Mouse (Mus musculus) MEL (cell line): ENCODE results near the gene Slc12a6. TPM values are rescaled to one million over a fixed set of nuclear protein-coding genes. Genes with fewer than 3 reads are reported as not detected.

Source experiments
- DNase-seq: peaks from one replicate; pipeline ENCODE4 v3.0.0; 2011; ENCODE audit warnings: low read depth, low spot score
- H3K27ac ChIP-seq: 2 replicates; pipeline ENCODE4 v1.5.1; 2012; ENCODE audit warnings: low read depth, mild to moderate bottlenecking, control low read depth, low read length, moderate library complexity; ENCODE audit not compliant: control insufficient read depth
- H3K27me3 ChIP-seq, 2 experiments: fragments of 150-350 bp in 1 of 2; sonication (generic) in 1 of 2; 2 replicates each; pipeline ENCODE4 v1.6.1; 2012; ENCODE audit warnings: low read length in 2 of 2, mild to moderate bottlenecking in 2 of 2, improper control_type of control experiment in 1 of 2, moderate library complexity in 1 of 2; ENCODE audit not compliant: insufficient read depth in 2 of 2, control insufficient read depth in 1 of 2
- H3K36me3 ChIP-seq, 2 experiments: 2 replicates each; pipeline ENCODE4 v1.6.1; 2012 to 2014; ENCODE audit warnings: low read length in 2 of 2, improper control_type of control experiment in 1 of 2, inconsistent platforms in 1 of 2, mild to moderate bottlenecking in 1 of 2; ENCODE audit not compliant: insufficient read depth in 2 of 2, control insufficient read depth in 1 of 2
- H3K4me1 ChIP-seq, 2 experiments: fragments of 150-350 bp in 1 of 2; sonication (generic) in 1 of 2; 2 replicates each; pipeline ENCODE4 v1.6.1; 2012; ENCODE audit warnings: low read length in 2 of 2, improper control_type of control experiment in 1 of 2, mild to moderate bottlenecking in 1 of 2; ENCODE audit not compliant: insufficient read depth in 2 of 2, control insufficient read depth in 1 of 2
- H3K4me3 ChIP-seq, 2 experiments: fragments of 150-350 bp in 1 of 2; sonication (generic) in 1 of 2; 2 replicates each; pipeline ENCODE4 v1.5.1; 2012; ENCODE audit warnings: low read depth in 2 of 2, low read length in 2 of 2, mild to moderate bottlenecking in 2 of 2, moderate library complexity in 2 of 2, control low read depth in 1 of 2, improper control_type of control experiment in 1 of 2; ENCODE audit not compliant: control insufficient read depth in 1 of 2, insufficient read depth in 1 of 2
- H3K79me2 ChIP-seq: 2 replicates; pipeline ENCODE4 v1.6.1; 2012; ENCODE audit warnings: mild to moderate bottlenecking, low read length, moderate library complexity; ENCODE audit not compliant: control insufficient read depth, poor library complexity, insufficient read depth
- H3K9ac ChIP-seq: 2 replicates; pipeline ENCODE4 v1.6.1; 2012; ENCODE audit warnings: low read depth, mild to moderate bottlenecking, control low read depth, low read length, moderate library complexity; ENCODE audit not compliant: control insufficient read depth, poor library complexity, severe bottlenecking
- H3K9me3 ChIP-seq: fragments of 150-350 bp; sonication (generic); replicated peaks from 2 replicates; pipeline ENCODE4 v1.6.1; 2012; ENCODE audit warnings: mild to moderate bottlenecking, low read length, improper control_type of control experiment, moderate library complexity; ENCODE audit not compliant: insufficient read depth
- CHD1 ChIP-seq: IDR thresholded peaks from 2 replicates; pipeline ENCODE4 v1.6.1; 2012; ENCODE audit warnings: low read depth, mild to moderate bottlenecking, inconsistent platforms, low read length, improper control_type of control experiment
- CTCF ChIP-seq, 3 experiments: IDR thresholded peaks in 2 of 3; conservative IDR thresholded peaks in 1 of 3; 2 replicates each; pipeline ENCODE4 v1.5.1; 2011 to 2012; ENCODE audit warnings: low read length in 3 of 3, low read depth in 2 of 3, mild to moderate bottlenecking in 2 of 3, improper control_type of control experiment in 1 of 3, inconsistent platforms in 1 of 3, mixed read lengths in 1 of 3, moderate library complexity in 1 of 3; ENCODE audit not compliant: control insufficient read depth in 1 of 3, insufficient read depth in 1 of 3, poor library complexity in 1 of 3, severe bottlenecking in 1 of 3
- E2F4 ChIP-seq: IDR thresholded peaks from 2 replicates; pipeline ENCODE4 v1.6.1; 2011; ENCODE audit warnings: low read depth, low read length, improper control_type of control experiment, borderline replicate concordance
- ELF1 ChIP-seq: IDR thresholded peaks from 2 replicates; pipeline ENCODE4 v1.6.1; 2014; ENCODE audit warnings: low read depth, mild to moderate bottlenecking, inconsistent platforms, low read length, improper control_type of control experiment, moderate library complexity
- EP300 ChIP-seq, 2 experiments: IDR thresholded peaks; 2 replicates each; pipeline ENCODE4 v1.6.1; 2011; ENCODE audit warnings: improper control_type of control experiment in 2 of 2, low read length in 2 of 2, low read depth in 1 of 2, mild to moderate bottlenecking in 1 of 2
- ETS1 ChIP-seq: IDR thresholded peaks from 2 replicates; pipeline ENCODE4 v1.6.1; 2012; ENCODE audit warnings: low read depth, mild to moderate bottlenecking, inconsistent platforms, low read length, improper control_type of control experiment, moderate library complexity
- GABPA ChIP-seq: IDR thresholded peaks from 2 replicates; pipeline ENCODE4 v1.6.1; 2012; ENCODE audit warnings: low read depth, mild to moderate bottlenecking, inconsistent platforms, low read length, improper control_type of control experiment, moderate library complexity
- GATA1 ChIP-seq: IDR thresholded peaks from 2 replicates; pipeline ENCODE4 v1.6.1; 2011; ENCODE audit warnings: low read depth, low read length, improper control_type of control experiment
- HCFC1 ChIP-seq: IDR thresholded peaks from 2 replicates; pipeline ENCODE4 v1.6.1; 2012; ENCODE audit warnings: low read depth, mild to moderate bottlenecking, inconsistent platforms, low read length, improper control_type of control experiment, moderate library complexity
- JUND ChIP-seq: IDR thresholded peaks from 2 replicates; pipeline ENCODE4 v1.6.1; 2011; ENCODE audit warnings: low read depth, mild to moderate bottlenecking, improper control_type of control experiment, low read length
- KAT2A ChIP-seq: conservative IDR thresholded peaks from 2 replicates; pipeline ENCODE4 v1.6.1; 2012; ENCODE audit warnings: low read depth, low read length, improper control_type of control experiment, inconsistent platforms
- MAFK ChIP-seq: IDR thresholded peaks from 2 replicates; pipeline ENCODE4 v1.6.1; 2011; ENCODE audit warnings: low read depth, mild to moderate bottlenecking, low read length, improper control_type of control experiment, borderline replicate concordance
- MAX ChIP-seq: IDR thresholded peaks from 2 replicates; pipeline ENCODE4 v1.6.1; 2011; ENCODE audit warnings: low read length, improper control_type of control experiment
- MAZ ChIP-seq: IDR thresholded peaks from 2 replicates; pipeline ENCODE4 v1.6.1; 2012; ENCODE audit warnings: low read depth, mild to moderate bottlenecking, inconsistent platforms, low read length, improper control_type of control experiment
- MEF2A ChIP-seq: IDR thresholded peaks from 2 replicates; pipeline ENCODE4 v1.6.1; 2014; ENCODE audit warnings: low read depth, mild to moderate bottlenecking, inconsistent platforms, low read length, improper control_type of control experiment; ENCODE audit not compliant: poor library complexity, insufficient replicate concordance, severe bottlenecking; ENCODE audit errors: extremely low read depth
- MXI1 ChIP-seq: IDR thresholded peaks from 2 replicates; pipeline ENCODE4 v1.6.1; 2011; ENCODE audit warnings: mild to moderate bottlenecking, low read depth, low read length, improper control_type of control experiment
- MYB ChIP-seq: IDR thresholded peaks from 2 replicates; pipeline ENCODE4 v1.6.1; 2011; ENCODE audit warnings: mild to moderate bottlenecking, low read depth, low read length, improper control_type of control experiment
- MYC ChIP-seq: IDR thresholded peaks from 2 replicates; pipeline ENCODE4 v1.6.1; 2011; ENCODE audit warnings: low read depth, mild to moderate bottlenecking, low read length, improper control_type of control experiment, moderate library complexity
- NELFE ChIP-seq: IDR thresholded peaks from 2 replicates; pipeline ENCODE4 v1.6.1; 2011; ENCODE audit warnings: low read depth, low read length, improper control_type of control experiment
- POLR2A ChIP-seq, 2 experiments: IDR thresholded peaks; 2 replicates each; pipeline ENCODE4 v1.6.1; 2011 to 2012; ENCODE audit warnings: low read length in 2 of 2, mild to moderate bottlenecking in 2 of 2, control low read depth in 1 of 2, improper control_type of control experiment in 1 of 2, low read depth in 1 of 2, moderate library complexity in 1 of 2; ENCODE audit not compliant: control insufficient read depth in 1 of 2, insufficient read depth in 1 of 2, poor library complexity in 1 of 2
- POLR2AphosphoS2 ChIP-seq: IDR thresholded peaks from 2 replicates; pipeline ENCODE4 v1.6.1; 2011; ENCODE audit warnings: low read length, improper control_type of control experiment
- POLR2AphosphoS5 ChIP-seq: IDR thresholded peaks from 2 replicates; pipeline ENCODE4 v1.6.1; 2012; ENCODE audit warnings: low read depth, borderline replicate concordance, mild to moderate bottlenecking, inconsistent platforms, low read length, moderate library complexity, mixed read lengths
- RAD21 ChIP-seq: IDR thresholded peaks from 2 replicates; pipeline ENCODE4 v1.6.1; 2011; ENCODE audit warnings: mild to moderate bottlenecking, low read depth, low read length, improper control_type of control experiment
- RCOR1 ChIP-seq: IDR thresholded peaks from 2 replicates; pipeline ENCODE4 v1.6.1; 2012; ENCODE audit warnings: low read depth, mild to moderate bottlenecking, inconsistent platforms, low read length, improper control_type of control experiment
- SIN3A ChIP-seq: IDR thresholded peaks from 2 replicates; pipeline ENCODE4 v1.6.1; 2012; ENCODE audit warnings: low read length, improper control_type of control experiment, inconsistent platforms
- SMC3 ChIP-seq: IDR thresholded peaks from 2 replicates; pipeline ENCODE4 v1.6.1; 2011; ENCODE audit warnings: low read depth, low read length, improper control_type of control experiment
- TAL1 ChIP-seq: IDR thresholded peaks from 2 replicates; pipeline ENCODE4 v1.6.1; 2012; ENCODE audit warnings: mild to moderate bottlenecking, inconsistent platforms, low read length, moderate library complexity, mixed read lengths
- TBP ChIP-seq: IDR thresholded peaks from 2 replicates; pipeline ENCODE4 v1.8.0; 2011; ENCODE audit warnings: low read depth, low read length, improper control_type of control experiment
- TCF12 ChIP-seq: IDR thresholded peaks from 2 replicates; pipeline ENCODE4 v1.6.1; 2014; ENCODE audit warnings: low read depth, mild to moderate bottlenecking, inconsistent platforms, low read length, improper control_type of control experiment, moderate library complexity
- UBTF ChIP-seq: IDR thresholded peaks from 2 replicates; pipeline ENCODE4 v1.6.1; 2012; ENCODE audit warnings: low read depth, mild to moderate bottlenecking, inconsistent platforms, low read length, improper control_type of control experiment, moderate library complexity, borderline replicate concordance; ENCODE audit not compliant: insufficient read depth
- USF1 ChIP-seq: IDR thresholded peaks from 2 replicates; pipeline ENCODE4 v1.6.1; 2014; ENCODE audit warnings: low read depth, mild to moderate bottlenecking, inconsistent platforms, low read length, improper control_type of control experiment, moderate library complexity
- USF2 ChIP-seq, 2 experiments: IDR thresholded peaks; 2 replicates each; pipeline ENCODE4 v1.6.1; 2011 to 2012; ENCODE audit warnings: improper control_type of control experiment in 2 of 2, low read length in 2 of 2, borderline replicate concordance in 1 of 2, inconsistent platforms in 1 of 2, low read depth in 1 of 2, mild to moderate bottlenecking in 1 of 2; ENCODE audit not compliant: insufficient read depth in 1 of 2
- ZC3H11A ChIP-seq: IDR thresholded peaks from 2 replicates; pipeline ENCODE4 v1.6.1; 2012; ENCODE audit warnings: low read depth, mild to moderate bottlenecking, inconsistent platforms, low read length, improper control_type of control experiment
- ZKSCAN1 ChIP-seq: IDR thresholded peaks from 2 replicates; pipeline ENCODE4 v1.6.1; 2012; ENCODE audit warnings: low read depth, mild to moderate bottlenecking, inconsistent platforms, low read length, improper control_type of control experiment, moderate library complexity
- polyA plus RNA-seq, 2 experiments: library from polyadenylated mRNA; stranded (reverse) in 1 of 2; unstranded in 1 of 2; fragments of >175 nt in 1 of 2; fragments of >200 nt in 1 of 2; gene quantifications; 2 replicates each; pipeline versions ENCODE4 v1.2.1 to v1.2.4; 2012; ENCODE audit warnings: low replicate concordance in 2 of 2, low read depth in 1 of 2; ENCODE audit not compliant: insufficient read length in 2 of 2, insufficient read depth in 1 of 2, missing spikeins in 1 of 2
- total RNA-seq: library from RNA; depleted of rRNA; stranded (reverse); fragments of 300-350 nt; gene quantifications from 2 replicates; pipeline ENCODE4 v1.2.3, GENCODE M21; 2012; rRNA removed

The Slc12a6 gene
- total RNA-seq (20.4 and 21.7 TPM in 2 replicates), polyA plus RNA-seq (10 to 100 TPM in 1 of 2 experiments, not detected in 1; 21.2 TPM)

DNA sequence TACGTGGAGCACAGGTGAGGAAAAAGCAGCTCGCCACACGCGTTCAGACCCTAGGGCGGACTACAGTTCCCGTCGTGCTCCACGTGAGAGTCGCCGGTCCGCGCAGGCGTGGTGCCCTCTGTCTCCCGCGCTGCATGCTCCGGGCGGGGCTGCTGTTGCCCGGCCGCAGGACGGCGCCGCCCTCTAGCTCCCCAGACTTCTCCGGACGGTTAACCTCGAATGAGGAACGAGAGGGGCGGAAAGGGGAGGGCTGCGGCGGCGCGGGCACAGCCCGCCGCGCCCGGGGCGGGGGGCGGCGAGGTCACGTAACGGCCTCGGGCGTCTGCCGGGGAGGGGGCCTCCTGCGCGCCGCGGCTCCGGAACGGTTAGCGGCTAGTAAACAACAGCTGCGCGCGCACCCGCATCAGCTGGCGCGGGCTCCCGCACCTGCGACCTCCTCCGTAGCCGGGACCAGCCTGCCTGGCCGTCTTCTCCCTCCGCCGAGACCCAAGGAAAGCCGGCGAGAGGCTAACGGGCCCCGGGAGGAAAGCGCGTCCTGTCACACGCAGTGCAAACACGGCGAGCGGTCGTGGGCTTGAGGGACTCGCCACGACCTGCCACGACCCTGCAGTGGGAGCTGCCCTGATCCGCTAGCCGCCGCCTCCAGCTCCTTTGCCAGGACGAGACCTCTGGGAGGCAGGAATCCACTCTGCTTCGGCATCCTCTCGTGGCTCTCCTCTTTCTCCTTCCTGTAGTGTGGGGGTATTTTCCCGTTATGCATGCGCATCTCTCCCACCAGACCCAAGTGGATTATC lies at the start of gene Slc12a6:
Slc12a6 (plus strand) TSS at position 378 of the 794 bp plus-strand sequence.
- Histone ChIP-seq H3K9ac (peak within 1 kb of the TSS; percentile 75), H3K79me2 (peaks cover 38% of the 10 kb centered on the region), H3K9me3 (no peaks in the 10 kb centered on the region), H3K27me3 (no peaks in the 10 kb centered on the region), H3K36me3 (peaks cover 3 to 30% of the 10 kb centered on the region in 2 experiments; a peak in 3 of 4 replicates), H3K4me1 (peaks cover 19% of the 10 kb centered on the region in 2 experiments), H3K4me3 (peak within 1 kb of the TSS; percentile 66 to 75), H3K27ac (peak within 1 kb of the TSS; percentile 92)
- DNase-seq, result peak; percentile 98
- TF ChIP-seq CHD1 (no peak), MAZ (peak; percentile 99), JUND (no peak), TCF12 (peak; percentile 70; the same call in 1 of the 2 replicates), SIN3A (peak; percentile 78), ELF1 (peak; percentile 77), UBTF (peak; percentile 87; the same call in 1 of the 2 replicates), POLR2A (IDR thresholded peaks at IDR 0.05; ENCODE audit: control insufficient read depth in 1 of 2, insufficient read depth in 1 of 2, low read depth in 1 of 2, low read length in 2 of 2, poor library complexity in 1 of 2) (peak; percentile 31 to 68; a peak in 1 of 4 replicates), KAT2A (peak; percentile 86; the same call in 1 of the 2 replicates), POLR2AphosphoS5 (no peak), GATA1 (no peak), ETS1 (peak; percentile 89), HCFC1 (peak; percentile 99), ZKSCAN1 (no peak), E2F4 (peak; percentile 90; the same call in 1 of the 2 replicates), MYC (peak; percentile 94), TAL1 (no peak), EP300 (IDR thresholded peaks at IDR 0.05; ENCODE audit: low read depth in 1 of 2, low read length in 2 of 2) (peak in 1 of 2 experiments; percentile 66; a peak in 2 of 4 replicates), MAFK (no peak), RAD21 (no peak), USF2 (IDR thresholded peaks at IDR 0.05; ENCODE audit: borderline replicate concordance in 1 of 2, insufficient read depth in 1 of 2, low read depth in 1 of 2, low read length in 2 of 2) (no peak), MEF2A (peak; percentile 49; the same call in 1 of the 2 replicates), SMC3 (0 out of 2 replicates have a peak, but pooled peaks have one; percentile 1), NELFE (peak; percentile 68), TBP (0 out of 2 replicates have a peak, but pooled peaks have one; percentile 7), MYB (peak; percentile 82), USF1 (peak; percentile 77), MAX (peak; percentile 86), MXI1 (peak; percentile 89), ZC3H11A (no peak), POLR2AphosphoS2 (peak; percentile 96), RCOR1 (peak; percentile 21; the same call in 1 of the 2 replicates), GABPA (no peak), CTCF (IDR thresholded peaks at IDR 0.05 in 2 of 3, conservative IDR thresholded peaks at IDR 0.05 in 1 of 3; ENCODE audit: control insufficient read depth in 1 of 3, insufficient read depth in 1 of 3, low read depth in 2 of 3, low read length in 3 of 3, poor library complexity in 1 of 3, severe bottlenecking in 1 of 3) (peak in 1 of 3 experiments; percentile 21; a peak in 2 of 6 replicates)
